Mouse (Mus musculus): ENCODE measurements around the gene Grhpr. TPM values are rescaled to one million over a fixed set of nuclear protein-coding genes. Genes with fewer than 3 reads are reported as not detected.
"Not testable (repeated sequence)": the region's sequence is repeated elsewhere in the genome, so short reads cannot be mapped to it uniquely, and the experiment has no call there.

The Grhpr gene
- polyA plus RNA-seq, 1 experiment from 2014 or later = 30.9 TPM

- 43% methylated on average over 7 of the region's 7 CpGs for whole genome bisulfite sequencing
- H3K9ac ChIP-seq (replicated peaks; ENCODE audit: low read depth) = no peak overlapping the region
- peaks cover 10% of the 10 kb centered on the region; the same call in 1 of the 2 replicates for H3K4me1 ChIP-seq (ENCODE audit: insufficient read depth, low read depth, low read length)
- H3K4me3 ChIP-seq (ENCODE audit: low read depth, low read length) = no peak overlapping the region
- H3K9me3 ChIP-seq (ENCODE audit: low read length) = no peaks in the 10 kb centered on the region
- no peaks in the 10 kb centered on the region for H3K36me3 ChIP-seq (ENCODE audit: insufficient read depth, low read length)
- ATAC-seq (no peak), DNase-seq (ENCODE audit: low spot score) (no peak)
- TF ChIP-seq CTCF (IDR thresholded peaks at IDR 0.05) (no peak), EP300 (IDR thresholded peaks at IDR 0.05) (no peak)
- no peak overlapping the region for H3K27ac ChIP-seq (ENCODE audit: low read length)
- no peak overlapping the region for H3K4me2 ChIP-seq (replicated peaks; ENCODE audit: low read depth, low read length)
- H3K27me3 ChIP-seq (replicated peaks; ENCODE audit: insufficient read depth, low read length) = no peaks in the 10 kb centered on the region
Measured at GRCm38 (mm10) chr4:44979794-44980338, 1.3 kb upstream of the Grhpr start.

DNA sequence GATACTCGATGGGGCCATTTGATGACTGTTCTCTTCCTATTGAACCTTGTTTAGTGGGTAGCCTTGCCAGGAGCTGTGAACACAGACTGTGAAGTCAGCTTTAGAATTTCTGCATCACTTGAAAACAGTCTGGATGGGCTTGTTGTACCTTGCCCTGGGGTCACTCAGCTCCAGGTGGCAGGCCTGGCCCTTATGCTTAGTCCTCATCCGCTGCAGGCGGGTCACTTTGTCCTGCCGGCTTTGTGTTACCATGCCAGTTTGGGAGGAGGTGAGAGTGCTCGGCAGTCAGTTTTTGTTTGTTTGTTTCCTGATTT, 736 bp downstream of the Grhpr start:
- DNase-seq (ENCODE audit: low spot score) = no peak
- Histone ChIP-seq H3K4me2 (replicated peaks; ENCODE audit: low read depth, low read length) (peak overlapping the region; percentile 78), H3K9me3 (ENCODE audit: low read length) (no peaks in the 10 kb centered on the region), H3K9ac (replicated peaks; ENCODE audit: low read depth) (peak overlapping the region; percentile 61), H3K27me3 (replicated peaks; ENCODE audit: insufficient read depth, low read length) (no peaks in the 10 kb centered on the region), H3K4me1 (ENCODE audit: insufficient read depth, low read depth, low read length) (peaks cover 10% of the 10 kb centered on the region; the same call in 1 of the 2 replicates), H3K27ac (ENCODE audit: low read length) (no peak overlapping the region; the same call in 1 of the 2 replicates), H3K36me3 (ENCODE audit: insufficient read depth, low read length) (no peaks in the 10 kb centered on the region), H3K4me3 (ENCODE audit: low read depth, low read length) (peak overlapping the region; percentile 52)
- TF ChIP-seq EP300 (IDR thresholded peaks at IDR 0.05) (no peak), CTCF (IDR thresholded peaks at IDR 0.05) (no peak)
- ATAC-seq = no peak
- 24% methylated on average over 5 of the region's 5 CpGs for WGBS

DNA sequence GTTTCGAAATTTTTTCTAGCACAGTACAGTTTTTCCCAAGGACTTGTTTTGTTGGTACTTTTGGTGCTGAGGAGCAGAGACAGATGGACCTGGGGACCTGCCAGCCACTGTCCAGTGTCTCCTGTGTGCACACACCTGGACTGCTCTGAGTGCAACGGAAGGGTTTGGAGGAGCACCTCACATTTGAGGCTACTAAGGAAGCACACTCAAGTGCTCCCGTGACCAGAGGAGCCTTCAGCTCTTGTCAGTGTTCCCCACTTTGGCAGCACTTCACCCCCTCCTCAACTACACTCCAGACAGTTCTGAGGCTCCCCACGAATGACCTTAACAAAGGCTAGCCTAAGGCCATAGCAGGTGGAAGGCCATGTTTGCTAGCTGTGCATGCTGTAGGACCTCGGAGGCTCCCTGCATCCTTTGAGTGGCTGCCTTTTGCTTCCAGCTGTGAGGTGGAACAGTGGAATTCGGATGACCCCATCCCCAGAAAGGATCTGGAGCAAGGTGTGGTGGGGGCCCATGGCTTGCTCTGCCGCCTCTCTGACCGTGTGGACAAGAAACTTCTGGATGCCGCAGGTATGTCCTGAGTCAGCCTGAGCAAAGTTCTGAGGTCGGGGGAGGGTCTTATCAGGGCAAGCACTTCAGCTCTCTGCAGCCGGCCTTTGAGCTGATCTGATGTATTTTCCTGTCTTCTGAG, 1.4 kb downstream of the Grhpr start:
- Histone ChIP-seq H3K9me3 (ENCODE audit: low read length) (no peaks in the 10 kb centered on the region), H3K4me2 (replicated peaks; ENCODE audit: low read depth, low read length) (no peak overlapping the region; the same call in 1 of the 2 replicates), H3K27me3 (replicated peaks; ENCODE audit: insufficient read depth, low read length) (no peaks in the 10 kb centered on the region), H3K4me3 (ENCODE audit: low read depth, low read length) (no peak overlapping the region), H3K27ac (ENCODE audit: low read length) (no peak overlapping the region), H3K4me1 (ENCODE audit: insufficient read depth, low read depth, low read length) (peaks cover 10% of the 10 kb centered on the region; the same call in 1 of the 2 replicates), H3K36me3 (ENCODE audit: insufficient read depth, low read length) (0 out of 2 replicates have a peak, but pooled peaks cover 4% of the 10 kb centered on the region), H3K9ac (replicated peaks; ENCODE audit: low read depth) (no peak overlapping the region)
- DNase-seq (ENCODE audit: low spot score) = no peak
- TF ChIP-seq EP300 (IDR thresholded peaks at IDR 0.05) (no peak), CTCF (IDR thresholded peaks at IDR 0.05) (no peak)
- no peak for ATAC-seq
- WGBS = 50% methylated on average over 11 of the region's 11 CpGs

GRCm38 (mm10) chr4:44983131-44983740, 2.0 kb downstream of the Grhpr start:
- no peak for ATAC-seq
- Histone ChIP-seq H3K9ac (replicated peaks; ENCODE audit: low read depth) (no peak overlapping the region), H3K9me3 (ENCODE audit: low read length) (no peaks in the 10 kb centered on the region), H3K27ac (ENCODE audit: low read length) (no peak overlapping the region), H3K36me3 (ENCODE audit: insufficient read depth, low read length) (0 out of 2 replicates have a peak, but pooled peaks cover 5% of the 10 kb centered on the region), H3K4me3 (ENCODE audit: low read depth, low read length) (no peak overlapping the region), H3K4me2 (replicated peaks; ENCODE audit: low read depth, low read length) (no peak overlapping the region), H3K4me1 (ENCODE audit: insufficient read depth, low read depth, low read length) (peaks cover 10% of the 10 kb centered on the region; the same call in 1 of the 2 replicates), H3K27me3 (replicated peaks; ENCODE audit: insufficient read depth, low read length) (no peaks in the 10 kb centered on the region)
- no peak for DNase-seq (ENCODE audit: low spot score)
- TF ChIP-seq EP300 (IDR thresholded peaks at IDR 0.05) (no peak), CTCF (IDR thresholded peaks at IDR 0.05) (no peak)
- WGBS = 49% methylated on average over 10 of the region's 10 CpGs

DNA sequence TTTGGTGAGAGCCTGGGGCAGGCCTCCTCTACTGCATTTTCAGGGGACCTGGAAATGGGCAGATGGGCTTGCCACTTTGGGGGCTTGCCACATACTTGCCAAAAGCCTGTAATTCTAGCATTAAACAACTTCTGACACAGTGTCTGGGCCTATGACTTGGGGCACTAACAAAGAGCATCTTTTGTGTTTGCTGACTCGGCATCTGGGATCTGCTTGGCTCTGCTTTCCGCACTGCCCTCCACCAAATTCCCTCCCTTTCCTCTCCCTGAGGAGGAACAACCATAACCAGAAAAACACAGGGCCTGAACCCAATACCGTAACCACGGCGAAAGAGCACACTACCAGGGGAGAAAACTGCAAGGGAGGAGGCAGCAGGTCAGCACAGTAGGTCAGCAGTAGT, 9.4 kb downstream of the Grhpr start:
- Histone ChIP-seq H3K9ac (replicated peaks; ENCODE audit: low read depth) (no peak overlapping the region), H3K4me2 (replicated peaks; ENCODE audit: low read depth, low read length) (no peak overlapping the region), H3K27me3 (replicated peaks; ENCODE audit: insufficient read depth, low read length) (no peaks in the 10 kb centered on the region), H3K9me3 (ENCODE audit: low read length) (no peaks in the 10 kb centered on the region), H3K4me1 (ENCODE audit: insufficient read depth, low read depth, low read length) (no peaks in the 10 kb centered on the region), H3K27ac (ENCODE audit: low read length) (no peak overlapping the region), H3K36me3 (ENCODE audit: insufficient read depth, low read length) (peaks cover 17% of the 10 kb centered on the region; the same call in 1 of the 2 replicates), H3K4me3 (ENCODE audit: low read depth, low read length) (no peak overlapping the region)
- 93% methylated on average over 5 of the region's 5 CpGs for WGBS
- ATAC-seq (no peak), DNase-seq (ENCODE audit: low spot score) (no peak)
- TF ChIP-seq EP300 (IDR thresholded peaks at IDR 0.05) = no peak
- no peak for TF ChIP-seq CTCF (IDR thresholded peaks at IDR 0.05)

DNA sequence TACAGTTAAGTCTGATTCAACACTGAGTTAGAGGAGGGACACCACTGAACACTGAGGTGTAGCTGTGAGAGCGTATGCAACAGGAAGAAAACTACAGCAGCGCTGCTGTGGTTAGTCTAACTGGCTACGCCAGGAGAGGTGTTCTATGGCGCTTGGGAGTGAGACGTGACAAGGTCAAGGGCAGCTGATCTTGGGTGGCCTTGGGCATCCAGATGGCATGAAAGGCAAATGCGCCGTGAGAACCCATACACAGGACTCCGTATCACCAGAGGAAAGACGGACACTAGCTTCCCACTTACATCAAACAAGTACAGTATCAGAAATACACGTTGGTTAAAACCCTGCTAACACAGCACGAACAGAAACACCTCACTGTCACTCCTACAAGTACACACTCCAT, 11.1 kb downstream of the Grhpr start:
- DNase-seq (ENCODE audit: low spot score); H3K4me1 ChIP-seq (ENCODE audit: insufficient read depth, low read depth, low read length); ATAC-seq; H3K27me3 ChIP-seq (replicated peaks; ENCODE audit: insufficient read depth, low read length); H3K4me2 ChIP-seq (replicated peaks; ENCODE audit: low read depth, low read length); H3K9ac ChIP-seq (replicated peaks; ENCODE audit: low read depth); H3K9me3 ChIP-seq (ENCODE audit: low read length); H3K27ac ChIP-seq (ENCODE audit: low read length); H3K4me3 ChIP-seq (ENCODE audit: low read depth, low read length): not testable (repeated sequence)
- H3K36me3 ChIP-seq (ENCODE audit: insufficient read depth, low read length) = peaks cover 15% of the 10 kb centered on the region; the same call in 1 of the 2 replicates
- 91% methylated on average over 11 of the region's 11 CpGs for WGBS

- 46% methylated on average over 13 of the region's 14 CpGs for WGBS
- not testable (repeated sequence) for H3K9me3 ChIP-seq (ENCODE audit: low read length); H3K27ac ChIP-seq (ENCODE audit: low read length); H3K4me1 ChIP-seq (ENCODE audit: insufficient read depth, low read depth, low read length); H3K4me2 ChIP-seq (replicated peaks; ENCODE audit: low read depth, low read length); H3K27me3 ChIP-seq (replicated peaks; ENCODE audit: insufficient read depth, low read length); H3K4me3 ChIP-seq (ENCODE audit: low read depth, low read length); H3K9ac ChIP-seq (replicated peaks; ENCODE audit: low read depth); DNase-seq (ENCODE audit: low spot score)
- H3K36me3 ChIP-seq (ENCODE audit: insufficient read depth, low read length) = peaks cover 12% of the 10 kb centered on the region; the same call in 1 of the 2 replicates
- ATAC-seq = peak; percentile 52; the same call in 1 of the 2 replicates
Measured at GRCm38 (mm10) chr4:44993179-44993578, 12.0 kb downstream of the Grhpr start.

Data from lung, postnatal 0 days (tissue).